15 mouse cellular contexts compared by ENCODE assay signal in genomic region chr6:140561151-140561916, GRCm38 (mm10).
A peak's percentile ranks its signal among the peaks of the same experiment; 100 is the strongest.
DNase-seq lines count a peak whose midpoint lies in the region; ATAC-seq and TF ChIP-seq lines count a peak whose summit lies in the region.
"Had no signal": no experiment of that assay in that cellular context is flagged by ENCODE, and none has a peak within 500 bp of the region (broad histone marks: within the 10 kb centered on the region; RNA-seq: fewer than 3 reads in every experiment).

No protein-coding gene starts in this region.

- TF ChIP-seq RAD21 in CH12.LX (IDR thresholded peaks at IDR 0.05; ENCODE audit: low read depth, low read length), result no peak

- H3K4me2 ChIP-seq in heart, embryonic 11.5 days, result no peak overlapping the region
- peak overlapping the region; percentile 37; the same call in 1 of the 2 replicates for H3K4me2 ChIP-seq in CH12.LX (ENCODE audit: insufficient read depth, low read depth, poor library complexity, severe bottlenecking)
- H3K4me2 ChIP-seq: forebrain, embryonic 12.5 days; limb, embryonic 13.5 days; neural tube, embryonic 15.5 days had no signal

- in situ Hi-C loops in CH12.LX (cut with MboI; ENCODE audit: low pct_ligation_motif_present, low pct_unique_long_range_greater_than_20kb, low sequenced_read_pairs), result loop anchor here (10.0 kb wide), 1 partner anchor 87 kb away; no protein-coding TSS in a partner anchor

- 84% methylated on average over 9 of the region's 9 CpGs for WGBS in heart, embryonic 11.5 days (ENCODE audit: insufficient replicate concordance)
- WGBS in embryonic facial prominence, embryonic 10.5 days, result 84% methylated on average over 9 of the region's 9 CpGs
- WGBS in thymus, adult 2 months, result 71% methylated on average over 9 of the region's 9 CpGs

- H3K4me1 ChIP-seq in heart, embryonic 11.5 days (ENCODE audit: control insufficient read depth, insufficient read depth, low read length), result no peaks in the 10 kb centered on the region
- H3K4me1 ChIP-seq in CH12.LX (ENCODE audit: control insufficient read depth in 1 of 2, insufficient read depth in 2 of 2), result peaks cover 5 to 11% of the 10 kb centered on the region in 2 experiments
- H3K4me1 ChIP-seq in embryonic facial prominence, embryonic 10.5 days, result no peaks in the 10 kb centered on the region
- peaks cover 6% of the 10 kb centered on the region for H3K4me1 ChIP-seq in thymus, adult 2 months (replicated peaks; ENCODE audit: control insufficient read depth, insufficient read depth, low read length)
- H3K4me1 ChIP-seq: forebrain, embryonic 12.5 days; limb, embryonic 13.5 days; neural tube, embryonic 15.5 days had no signal

- dilution Hi-C loops in CH12.LX (cut with MboI; ENCODE audit: extremely low pct_ligation_motif_present, extremely low pct_unique_long_range_greater_than_20kb, low sequenced_read_pairs), result no loop called here

- no peak for ATAC-seq in heart, embryonic 11.5 days (replicated peaks; ENCODE audit: insufficient number of reproducible peaks, low FRiP score, low TSS enrichment)
- ATAC-seq: liver, postnatal 0 days had no signal

- H3K4me3 ChIP-seq in heart, embryonic 11.5 days (ENCODE audit: low read depth, low read length), result no peak overlapping the region
- peak overlapping the region in 1 of 3 experiments; percentile 3 for H3K4me3 ChIP-seq in CH12.LX (replicated peaks in 1 of 3; ENCODE audit: low read depth in 2 of 3, low read length in 2 of 3, poor library complexity in 1 of 3)
- H3K4me3 ChIP-seq in embryonic facial prominence, embryonic 10.5 days, result no peak overlapping the region
- H3K4me3 ChIP-seq in thymus, adult 2 months (ENCODE audit: control insufficient read depth, insufficient read depth, low read length), result no peak overlapping the region
- H3K4me3 ChIP-seq: forebrain, embryonic 12.5 days; limb, embryonic 13.5 days; neural tube, embryonic 15.5 days had no signal

- peak; percentile 81 for DNase-seq in heart, adult 11 months
- DNase-seq in 3T3-L1 (ENCODE audit: low read depth, low spot score), result peak; percentile 74
- DNase-seq in CH12.LX (ENCODE audit: extremely low read depth), result peak; percentile 17
- DNase-seq in induced T-regulatory cell, adult 2 months (ENCODE audit: low read depth), result peak; percentile 82
- DNase-seq in embryonic facial prominence, embryonic 10.5 days (ENCODE audit: low spot score), result no peak
- no peak for DNase-seq in cerebellum, adult 11 months
- DNase-seq in thymus, adult 2 months, result no peak
- DNase-seq: gastrocnemius, postnatal 36 days; kidney, adult 11 months; kidney, postnatal 36 days; liver, postnatal 0 days had no signal

- H3K9ac ChIP-seq in heart, embryonic 11.5 days (ENCODE audit: low read depth, low read length), result no peak overlapping the region
- H3K9ac ChIP-seq in CH12.LX (ENCODE audit: insufficient read depth, low read depth), result no peak overlapping the region
- H3K9ac ChIP-seq: forebrain, embryonic 12.5 days; limb, embryonic 13.5 days; liver, postnatal 0 days; neural tube, embryonic 15.5 days had no signal

- no peak overlapping the region for H3K27ac ChIP-seq in heart, embryonic 11.5 days (ENCODE audit: low read depth, low read length)
- H3K27ac ChIP-seq in CH12.LX (ENCODE audit: insufficient read depth, low read depth), result no peak overlapping the region
- H3K27ac ChIP-seq in embryonic facial prominence, embryonic 10.5 days (replicated peaks), result no peak overlapping the region
- no peak overlapping the region for H3K27ac ChIP-seq in thymus, adult 2 months (ENCODE audit: control insufficient read depth, insufficient read depth, low read length)
- H3K27ac ChIP-seq: forebrain, embryonic 12.5 days; limb, embryonic 13.5 days; neural tube, embryonic 15.5 days had no signal

- H3K27me3 ChIP-seq in heart, embryonic 11.5 days (ENCODE audit: control insufficient read depth, insufficient read depth, low read length), result no peaks in the 10 kb centered on the region
- no peaks in the 10 kb centered on the region for H3K27me3 ChIP-seq in CH12.LX (replicated peaks)
- no peaks in the 10 kb centered on the region for H3K27me3 ChIP-seq in embryonic facial prominence, embryonic 10.5 days (replicated peaks; ENCODE audit: low read depth, poor library complexity, severe bottlenecking)
- H3K27me3 ChIP-seq in thymus, adult 2 months (ENCODE audit: control insufficient read depth, insufficient read depth, low read length), result no peaks in the 10 kb centered on the region
- H3K27me3 ChIP-seq: forebrain, embryonic 12.5 days; limb, embryonic 13.5 days; neural tube, embryonic 15.5 days had no signal

- TF ChIP-seq CTCF in CH12.LX (conservative IDR thresholded peaks at IDR 0.05 in 1 of 2, IDR thresholded peaks at IDR 0.05 in 1 of 2; ENCODE audit: low read depth in 2 of 2, low read length in 2 of 2), result no peak
- TF ChIP-seq CTCF in thymus, adult 2 months (IDR thresholded peaks at IDR 0.05; ENCODE audit: borderline replicate concordance, control insufficient read depth, extremely low read depth, insufficient read depth, low read length, poor library complexity), result no peak

- H3K36me3 ChIP-seq in heart, embryonic 11.5 days (ENCODE audit: control insufficient read depth, insufficient read depth, low read length), result peaks cover 3% of the 10 kb centered on the region
- no peaks in the 10 kb centered on the region for H3K36me3 ChIP-seq in CH12.LX (replicated peaks in 1 of 2; ENCODE audit: control insufficient read depth in 1 of 2, insufficient read depth in 1 of 2, low read length in 1 of 2)
- H3K36me3 ChIP-seq in embryonic facial prominence, embryonic 10.5 days (replicated peaks), result peaks cover 39% of the 10 kb centered on the region
- H3K36me3 ChIP-seq in thymus, adult 2 months (ENCODE audit: control insufficient read depth, insufficient read depth, low read length), result no peaks in the 10 kb centered on the region

- no peak for TF ChIP-seq POLR2A in CH12.LX (IDR thresholded peaks at IDR 0.05; ENCODE audit: low read depth, low read length)
- no peak for TF ChIP-seq POLR2A in thymus, adult 2 months (IDR thresholded peaks at IDR 0.05; ENCODE audit: control insufficient read depth, extremely low read depth, insufficient read depth, low read length, poor library complexity)

- H3K9me3 ChIP-seq in heart, embryonic 11.5 days (replicated peaks; ENCODE audit: control insufficient read depth, low read length), result no peaks in the 10 kb centered on the region
- no peaks in the 10 kb centered on the region for H3K9me3 ChIP-seq in CH12.LX (replicated peaks; ENCODE audit: low read length)
- no peaks in the 10 kb centered on the region for H3K9me3 ChIP-seq in embryonic facial prominence, embryonic 10.5 days
- H3K9me3 ChIP-seq: forebrain, embryonic 12.5 days; limb, embryonic 13.5 days; neural tube, embryonic 15.5 days had no signal

- peak; percentile 43; the same call in 1 of the 2 replicates for TF ChIP-seq EP300 in CH12.LX (IDR thresholded peaks at IDR 0.05; ENCODE audit: low read length)

- H3K79me2 ChIP-seq in CH12.LX (replicated peaks; ENCODE audit: control insufficient read depth, extremely low read depth, insufficient read depth, poor library complexity, severe bottlenecking), result no peaks in the 10 kb centered on the region

TF ChIP-seq in CH12.LX, 34 proteins besides CTCF, POLR2A, EP300 and RAD21:
- TF ChIP-seq MEF2A (IDR thresholded peaks at IDR 0.05; ENCODE audit: borderline replicate concordance, low read depth, low read length), result no peak
- peak; percentile 58 for TF ChIP-seq IRF4 (IDR thresholded peaks at IDR 0.05; ENCODE audit: low read depth, low read length)
- peak; percentile 90 for TF ChIP-seq ETS1 (conservative IDR thresholded peaks at IDR 0.05; ENCODE audit: low read depth, low read length)

Comparison
In these comparisons a context has a peak if more than half of its experiments do, and no peak if none do; other contexts are left out.
1. DNase-seq: peak in heart, adult 11 months (single experiment), 3T3-L1 (single experiment), CH12.LX (single experiment) and induced T-regulatory cell, adult 2 months (single experiment); none in embryonic facial prominence, embryonic 10.5 days (single experiment), cerebellum, adult 11 months (single experiment) and thymus, adult 2 months (single experiment).